Mouse (Mus musculus) adrenal gland, adult 18-20 months (tissue): Measurements from ENCODE around the gene A930004D18Rik. TPM values are rescaled to one million over a fixed set of nuclear protein-coding genes. Genes with fewer than 3 reads are reported as not detected.

Source experiments
- DNase-seq, 2 experiments: peaks; one replicate each; pipeline ENCODE4 v3.0.0; 2021 to 2022; ENCODE audit warnings: low spot score in 2 of 2
- total RNA-seq, 2 experiments: library from RNA; stranded (reverse); gene quantifications; 1 replicate in 1 of 2; 2 replicates in 1 of 2; pipeline ENCODE4 v1.2.3; 2021

A930004D18Rik gene
- total RNA-seq, 2 experiments from 2014 or later: 1.4 to 2.3 TPM

GRCm38 (mm10) chr2:18053951-18054530 is 16.5 kb upstream of the A930004D18Rik start:
- DNase-seq: peak in 1 of 2 experiments; percentile 56

- DNase-seq: no peak
These were observed 15.9 kb upstream of the A930004D18Rik start for GRCm38 (mm10) chr2:18053243-18053950.

GRCm38 (mm10) chr2:18052581-18052980 is 15.0 kb upstream of the A930004D18Rik start:
- no peak for DNase-seq

GRCm38 (mm10) chr2:18051831-18052170 is 14.3 kb upstream of the A930004D18Rik start:
- DNase-seq: no peak

GRCm38 (mm10) chr2:18051026-18051830 is 13.7 kb upstream of the A930004D18Rik start:
- no peak for DNase-seq

GRCm38 (mm10) chr2:18050541-18050985 is 13.0 kb upstream of the A930004D18Rik start:
- DNase-seq: peak in 1 of 2 experiments; percentile 33

GRCm38 (mm10) chr2:18050018-18050417 is 12.5 kb upstream of the A930004D18Rik start:
- no peak for DNase-seq

- DNase-seq: peak in 1 of 2 experiments; percentile 51
These were observed 11.8 kb upstream of the A930004D18Rik start for GRCm38 (mm10) chr2:18049279-18049821.

- DNase-seq: peak in 1 of 2 experiments; percentile 53
These were observed 11.0 kb upstream of the A930004D18Rik start, which contains the start of gene Skida1 for GRCm38 (mm10) chr2:18048453-18049075. Skida1 (minus strand) TSS chr2:18049051.

- DNase-seq: peak; percentile 66 to 72
These were observed 10.3 kb upstream of the A930004D18Rik start for GRCm38 (mm10) chr2:18047646-18048452.

- peak; percentile 67 to 69 for DNase-seq
These were observed 9.5 kb upstream of the A930004D18Rik start for GRCm38 (mm10) chr2:18046758-18047645.

- DNase-seq: no peak
These were observed 8.6 kb upstream of the A930004D18Rik start for GRCm38 (mm10) chr2:18046186-18046585.

- DNase-seq: no peak
These were observed 8.2 kb upstream of the A930004D18Rik start for GRCm38 (mm10) chr2:18045781-18046181.

GRCm38 (mm10) chr2:18045143-18045780 is 7.7 kb upstream of the A930004D18Rik start:
- no peak for DNase-seq

GRCm38 (mm10) chr2:18041199-18041885 is 3.8 kb upstream of the A930004D18Rik start:
- DNase-seq: no peak

- DNase-seq: no peak
These were observed 3.0 kb upstream of the A930004D18Rik start for GRCm38 (mm10) chr2:18040347-18041160.
